Mouse (Mus musculus) kidney, adult 2 months (tissue): Measurements from ENCODE around the gene Myh1.

Source experiments
- CTCF ChIP-seq: fragments of 200-500 bp; conservative IDR thresholded peaks from 2 replicates; pipeline ENCODE4 v1.5.1; 2011; ENCODE audit warnings: low read depth, mild to moderate bottlenecking, control low read depth, low read length, moderate library complexity, mixed read lengths; ENCODE audit not compliant: insufficient read depth, insufficient read length
- POLR2A ChIP-seq: fragments of 200-500 bp; IDR thresholded peaks from one replicate; pipeline ENCODE4 v1.6.1; 2011; ENCODE audit warnings: low read depth, low read length, control low read depth

DNA sequence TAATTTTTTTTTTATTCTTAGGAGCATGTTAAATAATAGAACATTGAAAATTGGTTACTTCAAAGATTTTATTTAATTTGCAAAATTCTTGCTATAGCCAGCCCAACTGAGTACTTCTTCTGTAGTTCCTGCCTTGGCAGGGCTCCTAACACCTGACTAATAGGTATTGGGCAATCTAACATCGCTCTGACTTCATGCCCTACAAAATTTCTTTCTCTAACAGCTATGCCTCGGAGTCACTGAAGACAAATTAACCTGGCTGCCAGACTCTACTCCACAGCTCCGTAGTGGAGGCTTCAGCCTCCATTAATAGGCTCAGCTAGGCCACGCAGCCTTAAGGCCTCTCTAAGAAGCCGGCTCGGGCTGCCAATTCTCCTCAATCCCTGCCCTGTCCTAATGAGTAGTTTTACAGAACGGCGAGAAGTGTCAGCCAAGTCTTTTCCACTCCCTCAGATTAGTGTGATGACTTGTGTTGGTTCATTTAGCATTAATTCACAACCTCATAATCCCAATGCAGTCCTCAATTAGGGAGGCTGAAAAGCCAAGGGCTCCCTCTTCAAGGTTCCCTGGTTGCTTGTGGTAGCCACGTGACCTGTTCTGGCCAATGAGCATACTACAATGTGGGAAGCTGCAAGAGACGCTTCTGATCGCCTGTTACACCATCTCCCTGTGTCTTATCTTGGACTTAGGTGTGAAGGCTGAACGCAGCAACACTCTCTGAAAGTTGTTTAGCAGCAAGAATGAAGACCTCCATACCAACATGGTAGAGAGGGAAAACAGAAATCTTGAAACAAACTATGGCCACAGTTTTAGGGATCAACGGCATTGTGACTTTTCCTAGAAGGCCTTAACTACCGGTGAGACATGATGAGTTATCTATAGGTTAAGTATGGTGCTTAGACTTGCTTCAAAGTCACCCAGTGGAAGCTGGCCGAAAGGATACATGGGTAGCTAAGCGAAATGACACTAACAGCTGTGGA is 47.9 kb upstream of the Myh1 start:
- TF ChIP-seq CTCF (no peak), POLR2A (no peak)
